Mouse (Mus musculus): ENCODE measurements around the gene Nfx1. TPM values are rescaled to one million over a fixed set of nuclear protein-coding genes. Genes with fewer than 3 reads are reported as not detected.

Nfx1 gene
- polyA plus RNA-seq, 1 experiment: 19.7 TPM

- WGBS: 46% methylated on average over 7 of the region's 7 CpGs
- no peak for DNase-seq (ENCODE audit: low read depth, low spot score)
These were observed 70.3 kb downstream of the Nfx1 start for GRCm38 (mm10) chr4:41040983-41041382.

- 34% methylated on average over 12 of the region's 12 CpGs for WGBS
- no peak for DNase-seq (ENCODE audit: low read depth, low spot score)
These were observed 72.2 kb downstream of the Nfx1 start for GRCm38 (mm10) chr4:41042880-41043279.

DNA sequence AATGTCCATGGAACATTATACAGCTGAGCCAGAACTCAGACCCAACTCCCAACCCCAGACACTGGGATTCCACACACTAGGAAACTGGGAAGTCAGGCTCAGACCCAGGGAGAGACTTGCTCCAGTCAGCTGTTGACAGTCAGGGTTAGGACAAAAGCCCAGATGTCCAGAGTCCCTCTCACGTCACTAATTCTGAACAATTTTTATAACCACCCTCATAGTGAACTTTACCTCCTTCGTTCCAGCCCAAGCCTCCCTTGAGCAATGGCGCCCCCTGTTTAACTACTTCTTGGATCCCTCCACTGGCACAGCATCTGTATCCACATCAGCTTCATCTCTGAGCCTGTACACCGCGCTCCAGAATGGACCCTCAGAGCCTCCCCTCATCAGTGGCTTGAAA, 73.3 kb downstream of the Nfx1 start:
- no peak for DNase-seq (ENCODE audit: low read depth, low spot score)

DNA sequence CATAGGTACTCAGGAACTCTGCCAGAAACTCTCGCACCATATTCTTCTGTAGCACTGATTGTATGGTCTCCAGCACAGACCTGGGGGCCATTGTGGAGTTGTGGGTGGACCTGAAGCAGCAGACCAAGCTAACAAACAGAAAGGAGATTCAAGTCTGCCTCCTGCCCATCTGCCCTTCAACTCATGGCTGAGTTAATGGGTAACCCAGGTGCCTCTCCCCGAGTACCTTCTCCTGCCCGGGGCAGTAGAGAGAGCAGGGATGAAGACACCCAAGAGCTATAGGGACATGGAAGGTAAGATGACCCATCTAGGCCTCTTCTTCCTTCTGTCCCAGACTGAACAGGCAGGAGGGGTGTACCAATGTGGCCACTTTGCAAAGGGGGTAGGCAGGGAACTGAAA, 74.6 kb downstream of the Nfx1 start:
- no peak for DNase-seq (ENCODE audit: low read depth, low spot score)
- 36% methylated on average over 3 of the region's 3 CpGs for WGBS

More for the DNA sequence above, 73.3 kb downstream of the Nfx1 start:
- 61% methylated on average over 5 of the region's 5 CpGs for WGBS

DNA sequence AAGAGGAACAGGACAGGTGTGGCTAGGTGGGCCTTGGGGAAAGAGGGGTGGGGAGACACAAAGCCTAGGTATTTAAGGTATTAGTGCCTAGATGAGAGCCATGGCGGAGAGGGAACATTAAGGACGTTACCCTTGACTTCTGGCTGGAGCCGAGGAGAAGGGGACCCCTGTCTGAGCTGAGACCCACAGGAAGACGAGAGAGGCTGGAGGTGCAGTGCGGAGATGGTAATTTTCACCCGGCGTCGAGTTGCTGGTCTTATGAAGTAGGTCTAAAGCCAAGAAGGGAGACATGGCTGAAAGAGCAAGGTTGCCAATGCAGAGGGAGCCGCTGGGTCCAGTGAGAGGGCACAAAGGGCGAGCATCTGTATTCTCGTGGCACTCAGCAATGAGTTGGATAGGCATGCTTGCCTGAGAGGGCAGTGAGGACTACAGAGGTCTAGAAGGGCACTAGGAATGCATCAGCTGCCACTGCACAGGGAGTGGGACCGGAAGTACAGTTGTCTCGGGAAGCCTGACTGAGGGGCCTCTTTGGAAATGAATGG, 75.6 kb downstream of the Nfx1 start:
- DNase-seq (ENCODE audit: low read depth, low spot score): no peak
- 77% methylated on average over 13 of the region's 13 CpGs for WGBS

GRCm38 (mm10) chr4:41047524-41048271, 77.0 kb downstream of the Nfx1 start, which contains the start of gene Aqp7:
Gene Aqp7 (minus strand): TSS chr4:41048139.
- 60% methylated on average over 9 of the region's 9 CpGs for WGBS

GRCm38 (mm10) chr4:41048926-41049325, 78.2 kb downstream of the Nfx1 start:
- DNase-seq (ENCODE audit: low read depth, low spot score): no peak
- 26% methylated on average over 2 of the region's 2 CpGs for WGBS

More at GRCm38 (mm10) chr4:41047524-41048271, 77.0 kb downstream of the Nfx1 start, which contains the start of gene Aqp7:
- DNase-seq (ENCODE audit: low read depth, low spot score): no peak

DNA sequence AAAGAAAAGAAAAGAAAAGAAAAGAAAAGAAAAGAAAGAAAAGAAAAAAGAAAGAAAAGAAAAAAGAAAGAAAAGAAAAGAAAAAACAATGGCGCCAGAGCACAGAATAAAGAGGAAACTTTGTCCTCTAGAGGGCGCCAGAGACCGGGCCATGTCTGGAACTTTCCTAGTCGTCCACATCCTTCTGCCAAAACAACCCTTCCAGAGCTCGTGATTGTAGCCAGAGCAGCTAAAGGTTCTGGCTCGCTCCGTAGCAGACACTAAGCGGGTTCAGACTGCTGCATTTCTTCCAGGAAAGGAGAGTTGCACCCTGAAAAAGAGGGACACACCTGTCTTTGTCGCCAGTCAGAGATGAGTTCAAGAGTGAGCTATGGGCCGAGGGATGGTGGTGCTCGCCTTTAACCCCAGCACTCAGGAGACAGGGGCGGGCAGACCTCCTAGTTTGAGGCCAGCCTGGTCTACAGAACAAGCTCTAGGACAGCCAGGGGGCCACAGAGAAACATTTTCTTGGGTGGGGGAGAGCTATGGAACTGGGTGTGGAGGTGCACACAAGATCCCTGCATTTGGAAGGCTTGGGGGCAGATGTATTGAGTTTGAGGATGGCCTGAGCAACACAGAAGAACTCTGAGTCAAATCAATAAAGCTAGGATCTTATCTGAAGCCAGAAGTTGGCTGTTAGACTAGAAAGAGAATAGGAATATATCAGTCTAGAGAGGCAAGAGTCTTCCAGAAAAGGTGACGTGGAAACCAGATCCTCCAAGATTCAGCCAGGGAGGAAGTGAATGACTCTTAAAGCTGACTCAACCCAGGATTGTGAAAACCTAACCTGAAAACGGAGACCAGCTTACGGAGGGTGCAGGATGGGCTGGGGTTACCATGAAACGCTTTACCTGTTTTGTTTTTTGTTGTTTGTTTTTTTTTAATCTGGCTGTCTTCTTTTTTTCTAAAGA, 80.3 kb downstream of the Nfx1 start:
- peak; percentile 60 for DNase-seq (ENCODE audit: low read depth, low spot score)
- 36% methylated on average over 16 of the region's 16 CpGs for WGBS

DNA sequence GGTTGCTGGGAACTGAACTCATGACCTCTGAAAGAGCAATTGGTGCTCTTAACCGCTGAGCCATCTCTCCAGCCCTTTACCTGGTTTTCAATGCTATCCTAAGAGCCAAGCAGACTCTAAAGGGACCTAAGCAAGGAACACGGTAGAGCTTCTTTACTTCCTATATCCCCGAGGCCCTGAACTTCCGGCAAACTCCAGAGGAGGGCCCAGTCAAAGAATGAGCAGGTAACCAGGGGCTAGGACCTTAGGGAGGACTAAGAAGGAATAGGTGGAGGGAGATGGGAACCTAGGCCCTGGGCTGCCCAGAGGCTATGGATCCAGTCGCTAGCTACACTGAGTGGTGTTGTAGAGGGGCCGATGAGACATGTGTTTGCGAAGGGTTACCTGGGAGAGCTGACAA, 81.1 kb downstream of the Nfx1 start:
- 88% methylated on average over 7 of the region's 7 CpGs for WGBS

GRCm38 (mm10) chr4:41055111-41055510, 84.4 kb downstream of the Nfx1 start:
- WGBS: 41% methylated on average over 13 of the region's 13 CpGs
- DNase-seq (ENCODE audit: low read depth, low spot score): peak; percentile 13

More for the DNA sequence above, 81.1 kb downstream of the Nfx1 start:
- DNase-seq (ENCODE audit: low read depth, low spot score): no peak

DNA sequence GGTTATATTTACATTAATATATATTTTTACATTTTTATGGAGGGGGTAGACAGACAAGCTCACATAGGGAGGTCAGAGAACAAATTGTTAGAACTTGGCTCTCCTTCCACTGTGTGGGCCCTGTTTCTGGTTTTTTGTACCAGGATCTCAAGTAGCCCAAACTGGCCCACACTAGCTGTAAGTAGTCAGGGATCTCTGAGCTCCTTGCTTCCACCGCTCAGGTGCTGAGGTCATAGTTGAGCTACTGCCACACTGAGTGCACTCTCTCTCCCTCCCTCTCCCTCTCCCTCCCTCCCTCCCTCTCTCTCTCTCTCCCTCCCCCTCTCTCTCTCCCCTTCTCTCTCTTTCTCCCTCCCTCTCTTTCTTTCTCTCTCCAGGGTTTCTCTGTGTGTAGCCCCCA, 85.5 kb downstream of the Nfx1 start:
- DNase-seq (ENCODE audit: low read depth, low spot score): no peak
- WGBS: 78% methylated on average over 1 of the region's 1 CpGs

DNA sequence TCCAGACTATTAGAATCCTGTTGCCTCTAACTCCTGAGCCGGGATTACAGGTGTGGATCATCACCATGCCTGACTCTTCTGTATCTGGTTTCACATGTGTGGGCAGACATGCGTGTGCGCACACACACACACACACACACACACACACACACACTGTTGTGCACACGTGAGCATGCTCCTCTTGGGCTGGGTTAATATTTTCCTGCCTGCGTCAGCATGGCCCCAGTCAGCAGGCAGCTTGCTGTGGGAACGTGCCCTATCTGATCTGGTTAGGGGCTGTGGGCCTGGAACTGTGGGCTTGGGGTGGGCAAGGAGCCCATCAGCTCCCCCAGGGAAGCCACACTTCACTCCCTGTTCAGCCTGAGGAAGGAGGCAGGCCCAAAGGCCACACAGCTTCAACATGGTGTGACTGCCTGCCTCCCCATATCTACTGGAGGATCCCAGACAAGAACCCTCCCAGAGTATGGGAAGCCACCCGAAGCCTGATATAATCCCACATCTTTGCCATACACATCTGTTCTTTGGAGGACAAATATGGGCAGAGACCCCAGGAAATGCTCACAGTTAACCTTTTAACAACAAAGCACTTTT, 86.1 kb downstream of the Nfx1 start:
- 79% methylated on average over 7 of the region's 7 CpGs for WGBS
- DNase-seq (ENCODE audit: low read depth, low spot score): no peak

DNA sequence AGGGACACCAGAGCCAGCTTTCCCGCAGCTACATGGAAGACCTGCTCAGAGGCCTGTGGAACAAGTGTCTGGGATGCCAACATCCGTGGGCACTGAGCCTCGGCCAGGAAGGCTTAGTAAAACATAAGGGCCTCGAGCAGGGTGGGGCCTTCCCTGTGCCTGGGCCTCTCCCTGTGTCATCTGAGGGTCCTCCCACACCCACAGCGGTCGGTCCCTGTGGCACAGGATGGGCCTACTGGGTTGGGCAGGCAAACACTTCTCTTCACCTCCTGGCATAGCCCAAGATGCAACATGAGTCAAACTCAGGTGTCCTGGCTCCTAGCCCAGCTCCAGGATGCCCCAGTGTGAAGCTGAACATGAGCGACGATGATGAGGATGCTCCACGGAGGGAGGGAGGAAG, 86.7 kb downstream of the Nfx1 start:
- 46% methylated on average over 9 of the region's 9 CpGs for WGBS
- DNase-seq (ENCODE audit: low read depth, low spot score): no peak

DNA sequence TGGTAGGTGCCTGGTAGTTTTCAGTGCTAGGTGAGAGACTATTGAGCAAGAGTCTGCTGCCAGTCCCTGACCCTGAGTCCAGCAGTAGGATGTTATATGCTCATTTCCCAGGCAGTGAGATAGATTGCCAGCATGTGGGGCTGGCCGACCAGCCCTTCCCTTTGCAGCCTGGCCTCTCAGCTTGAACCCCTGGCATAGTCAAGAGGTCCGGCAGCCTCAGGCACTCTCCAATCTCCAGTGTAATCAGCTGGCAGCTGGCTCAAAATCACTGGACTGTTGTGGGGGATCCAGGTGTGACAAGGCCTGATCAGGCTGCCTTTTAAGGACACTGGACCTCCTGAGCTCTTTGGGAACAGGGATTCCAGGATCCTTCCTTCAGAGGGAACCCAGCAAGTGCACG, 92.6 kb downstream of the Nfx1 start:
- DNase-seq (ENCODE audit: low read depth, low spot score): no peak
- 62% methylated on average over 3 of the region's 3 CpGs for WGBS

GRCm38 (mm10) chr4:41063894-41064673, 93.4 kb downstream of the Nfx1 start:
- no peak for DNase-seq (ENCODE audit: low read depth, low spot score)

GRCm38 (mm10) chr4:41065196-41065595, 94.5 kb downstream of the Nfx1 start:
- WGBS: 81% methylated on average over 4 of the region's 4 CpGs
- no peak for DNase-seq (ENCODE audit: low read depth, low spot score)

More at GRCm38 (mm10) chr4:41063894-41064673, 93.4 kb downstream of the Nfx1 start:
- 13% methylated on average over 16 of the region's 16 CpGs for WGBS

DNA sequence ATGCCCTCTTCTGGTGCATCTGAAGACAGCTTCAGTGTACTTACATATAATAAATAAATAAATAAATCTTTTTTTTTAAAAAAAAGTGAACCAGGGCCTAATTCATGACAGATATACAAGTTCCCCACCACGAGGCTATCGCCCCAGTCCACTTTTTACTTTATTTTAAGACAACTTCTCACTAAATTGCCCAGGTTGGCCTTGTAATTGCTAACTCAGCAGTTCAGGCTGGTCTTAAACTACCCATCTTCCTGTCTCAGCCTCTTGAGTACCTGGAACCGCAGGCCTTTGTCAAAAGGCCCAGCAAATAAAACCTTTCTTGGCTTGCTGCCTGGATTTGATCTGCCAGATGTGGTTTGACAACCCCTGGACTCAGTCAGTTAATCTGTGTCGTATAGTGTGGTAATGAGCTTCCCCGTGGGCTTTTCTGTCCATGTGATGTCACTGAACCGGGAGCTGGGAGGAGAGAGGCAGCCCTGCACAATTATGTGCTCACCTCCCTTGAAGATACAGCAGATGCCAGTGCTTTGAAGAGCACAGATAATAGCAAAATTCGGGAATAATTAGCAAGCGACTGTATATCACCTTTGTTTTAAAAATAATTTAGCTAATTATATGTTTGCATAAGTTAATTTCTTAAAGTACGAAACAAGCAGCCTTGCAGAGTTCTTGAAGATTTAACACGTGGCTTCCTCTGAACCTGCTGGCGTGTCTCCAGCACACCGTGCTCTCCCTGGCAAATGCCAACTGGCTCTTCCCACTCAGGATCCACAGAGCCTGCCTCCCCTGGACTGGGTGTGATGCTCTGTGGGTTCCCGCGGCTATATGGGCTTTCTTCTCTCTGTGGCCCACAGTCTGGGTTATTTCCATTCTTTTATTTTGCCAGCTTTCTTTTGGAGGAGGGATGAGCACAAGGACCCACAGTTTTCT, 101.1 kb downstream of the Nfx1 start:
- WGBS: 59% methylated on average over 14 of the region's 14 CpGs
- DNase-seq (ENCODE audit: low read depth, low spot score): no peak

Data from large intestine, adult 2 months (tissue).